Mouse (Mus musculus) urinary bladder, postnatal 4 days (tissue): ENCODE results near the gene Mmp13.
"Not testable (repeated sequence)": the region's sequence is repeated elsewhere in the genome, so short reads cannot be mapped to it uniquely, and the experiment has no call there.

Source experiments
- DNase-seq, 2 experiments: peaks; one replicate each; pipeline ENCODE4 v3.0.0; 2021 to 2022; ENCODE audit warnings: low spot score in 2 of 2

Mmp13 gene

GRCm38 (mm10) chr9:7272214-7272613 lies at the start of gene Mmp13:
Mmp13 (plus strand) TSS chr9:7272514.
- no peak for DNase-seq

GRCm38 (mm10) chr9:7238619-7239018 lies 33.7 kb upstream of the Mmp13 start:
- no peak for DNase-seq

GRCm38 (mm10) chr9:7239967-7240366 lies 32.3 kb upstream of the Mmp13 start:
- DNase-seq, result no peak

- no peak for DNase-seq
These were observed 19.3 kb upstream of the Mmp13 start for GRCm38 (mm10) chr9:7252797-7253654.

GRCm38 (mm10) chr9:7261667-7262066 lies 10.6 kb upstream of the Mmp13 start:
- no peak for DNase-seq

- no peak for DNase-seq
These were observed 2.2 kb upstream of the Mmp13 start for GRCm38 (mm10) chr9:7270071-7270470.

GRCm38 (mm10) chr9:7282565-7283302 lies 10.4 kb downstream of the Mmp13 start:
- DNase-seq, result no peak

GRCm38 (mm10) chr9:7283303-7283684 lies 11.0 kb downstream of the Mmp13 start:
- DNase-seq, result not testable (repeated sequence)

GRCm38 (mm10) chr9:7289501-7289900 lies 17.2 kb downstream of the Mmp13 start:
- DNase-seq, result no peak

- DNase-seq, result no peak
These were observed 17.6 kb downstream of the Mmp13 start for GRCm38 (mm10) chr9:7289901-7290300.

- no peak for DNase-seq
These were observed 19.8 kb downstream of the Mmp13 start for GRCm38 (mm10) chr9:7292132-7292531.

- no peak for DNase-seq
These were observed 59.5 kb downstream of the Mmp13 start for GRCm38 (mm10) chr9:7331847-7332246.
